Mouse (Mus musculus) neural tube, embryonic 12.5 days (tissue): ENCODE measurements around the gene Chic2. TPM values are rescaled to one million over a fixed set of nuclear protein-coding genes. Genes with fewer than 3 reads are reported as not detected.

ENCODE experiments used
- ATAC-seq: fragments of 200-750 bp; cut with Nextera tagmentation; 2 replicates; pipeline ENCODE4 v1.8.0; 2017; ENCODE audit warnings: low read depth, mild to moderate bottlenecking, moderate TSS enrichment, moderate library complexity; ENCODE audit not compliant: low FRiP score
- H3K27ac ChIP-seq: fragments of 300-500 bp; sonication (generic); 2 replicates; pipeline ENCODE4 v1.5.1; 2016
- H3K27me3 ChIP-seq: fragments of 300-500 bp; sonication (generic); replicated peaks from 2 replicates; pipeline ENCODE4 v1.6.1; 2016; ENCODE audit warnings: mild to moderate bottlenecking
- H3K36me3 ChIP-seq: fragments of 300-500 bp; sonication (generic); 2 replicates; pipeline ENCODE4 v1.6.1; 2016; ENCODE audit warnings: mild to moderate bottlenecking
- H3K4me1 ChIP-seq: fragments of 300-500 bp; sonication (generic); 2 replicates; pipeline ENCODE4 v1.6.1; 2016
- H3K4me2 ChIP-seq: fragments of 300-500 bp; sonication (generic); replicated peaks from 2 replicates; pipeline ENCODE4 v1.6.1; 2016; ENCODE audit warnings: mild to moderate bottlenecking
- H3K4me3 ChIP-seq: fragments of 300-500 bp; sonication (generic); 2 replicates; pipeline ENCODE4 v1.5.1; 2016
- H3K9ac ChIP-seq: fragments of 300-500 bp; sonication (generic); 2 replicates; pipeline ENCODE4 v1.6.1; 2016; ENCODE audit warnings: mild to moderate bottlenecking
- H3K9me3 ChIP-seq: fragments of 300-500 bp; sonication (generic); 2 replicates; pipeline ENCODE4 v1.6.1; 2016; ENCODE audit warnings: mild to moderate bottlenecking
- WGBS: fragments of 180-500 bp; shearing (Covaris S2); methylation state at CpG from one replicate; pipeline ENCODE4 v1.1.7; 2016; 5-methylcytosine and 5-hydroxymethylcytosine counted together
- polyA plus RNA-seq: library from polyadenylated mRNA; unstranded; fragments of >200 nt; fragmentation: Nextera tagmentation; extraction: Ambion mirVana; gene quantifications from 2 replicates; pipeline ENCODE4 v1.2.1, GENCODE M21; 2016

Gene Chic2
- polyA plus RNA-seq, 1 experiment from 2014 or later, result 53.6 TPM

GRCm38 (mm10) chr5:74967882-74968281, 76.7 kb downstream of the Chic2 start:
- Histone ChIP-seq H3K4me1 (no peaks in the 10 kb centered on the region), H3K27ac (no peak overlapping the region), H3K36me3 (no peaks in the 10 kb centered on the region), H3K4me3 (no peak overlapping the region), H3K9me3 (no peaks in the 10 kb centered on the region), H3K4me2 (no peak overlapping the region), H3K27me3 (peaks cover 4% of the 10 kb centered on the region; the same call in 1 of the 2 replicates), H3K9ac (no peak overlapping the region)
- WGBS, result 87% methylated on average over 3 of the region's 3 CpGs
- no peak for ATAC-seq

GRCm38 (mm10) chr5:74966891-74967290, 77.7 kb downstream of the Chic2 start:
- no peaks in the 10 kb centered on the region for H3K36me3 ChIP-seq
- no peak overlapping the region for H3K9ac ChIP-seq
- no peak overlapping the region for H3K27ac ChIP-seq
- H3K4me1 ChIP-seq, result no peaks in the 10 kb centered on the region
- WGBS, result 75% methylated on average over 10 of the region's 10 CpGs
- no peak for ATAC-seq
- no peak overlapping the region for H3K4me3 ChIP-seq
- H3K9me3 ChIP-seq, result no peaks in the 10 kb centered on the region
- H3K4me2 ChIP-seq, result no peak overlapping the region
- peaks cover 4% of the 10 kb centered on the region; the same call in 1 of the 2 replicates for H3K27me3 ChIP-seq

GRCm38 (mm10) chr5:74962771-74963170, 81.8 kb downstream of the Chic2 start:
- WGBS, result 80% methylated on average over 5 of the region's 5 CpGs
- H3K4me3 ChIP-seq, result no peak overlapping the region
- no peak overlapping the region for H3K9ac ChIP-seq
- no peak overlapping the region for H3K27ac ChIP-seq
- no peaks in the 10 kb centered on the region for H3K4me1 ChIP-seq
- no peaks in the 10 kb centered on the region for H3K36me3 ChIP-seq
- no peak for ATAC-seq
- no peaks in the 10 kb centered on the region for H3K9me3 ChIP-seq
- no peak overlapping the region for H3K4me2 ChIP-seq
- H3K27me3 ChIP-seq, result peaks cover 14% of the 10 kb centered on the region

GRCm38 (mm10) chr5:74960840-74961543, 83.6 kb downstream of the Chic2 start:
- H3K4me1 ChIP-seq, result no peaks in the 10 kb centered on the region
- no peak for ATAC-seq

GRCm38 (mm10) chr5:74960306-74960705, 84.3 kb downstream of the Chic2 start:
- H3K36me3 ChIP-seq, result no peaks in the 10 kb centered on the region
- H3K9me3 ChIP-seq, result no peaks in the 10 kb centered on the region
- no peak overlapping the region for H3K4me2 ChIP-seq
- WGBS, result 64% methylated on average over 9 of the region's 9 CpGs
- H3K27ac ChIP-seq, result no peak overlapping the region
- H3K27me3 ChIP-seq, result peaks cover 12% of the 10 kb centered on the region
- no peaks in the 10 kb centered on the region for H3K4me1 ChIP-seq
- H3K4me3 ChIP-seq, result no peak overlapping the region
- ATAC-seq, result no peak
- no peak overlapping the region for H3K9ac ChIP-seq

More at GRCm38 (mm10) chr5:74960840-74961543, 83.6 kb downstream of the Chic2 start:
- H3K4me3 ChIP-seq, result no peak overlapping the region
- no peaks in the 10 kb centered on the region for H3K9me3 ChIP-seq
- no peak overlapping the region for H3K9ac ChIP-seq
- WGBS, result 30% methylated on average over 14 of the region's 14 CpGs
- H3K4me2 ChIP-seq, result no peak overlapping the region
- peaks cover 14% of the 10 kb centered on the region for H3K27me3 ChIP-seq
- no peak overlapping the region for H3K27ac ChIP-seq
- H3K36me3 ChIP-seq, result no peaks in the 10 kb centered on the region

DNA sequence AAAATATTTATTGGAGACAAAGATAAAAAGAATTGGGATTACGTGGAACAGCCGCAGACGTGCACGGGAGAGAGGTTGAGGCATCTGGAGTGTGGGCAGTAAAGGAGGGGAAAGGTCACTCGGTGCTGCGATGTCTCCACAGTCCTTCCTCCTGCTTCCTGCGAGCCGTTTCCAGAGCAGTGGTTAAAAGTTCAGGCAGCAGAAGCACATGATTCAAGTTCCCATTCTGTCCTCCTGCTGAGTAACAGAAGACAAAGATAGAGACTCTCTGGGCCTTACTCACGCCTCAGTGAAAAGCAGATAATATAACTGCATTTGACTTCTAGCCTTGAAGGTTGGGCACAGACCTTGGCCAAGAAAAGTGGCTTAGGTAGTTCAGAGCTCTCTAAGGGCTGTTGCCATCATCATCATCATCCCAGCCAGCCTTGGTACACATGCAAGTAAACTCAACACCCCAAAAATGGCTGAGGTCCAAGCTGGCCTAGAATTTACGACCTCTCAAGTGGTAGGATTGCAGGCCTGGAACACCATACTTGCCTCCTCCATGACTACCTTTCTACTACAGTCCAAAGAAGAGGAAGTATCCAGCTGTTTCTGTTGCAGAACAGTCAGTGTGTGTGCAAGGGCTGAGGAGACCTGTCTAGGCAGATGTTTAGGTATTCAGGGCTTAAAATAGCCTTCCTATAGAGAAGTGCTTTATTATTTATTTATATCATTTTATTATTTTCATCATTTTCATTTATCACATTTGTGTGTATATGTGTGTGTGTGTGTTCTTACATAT, 87.1 kb downstream of the Chic2 start:
- 55% methylated on average over 10 of the region's 10 CpGs for WGBS
- H3K9me3 ChIP-seq, result no peaks in the 10 kb centered on the region
- no peak overlapping the region for H3K27ac ChIP-seq
- no peak for ATAC-seq
- no peak overlapping the region for H3K4me2 ChIP-seq
- H3K36me3 ChIP-seq, result no peaks in the 10 kb centered on the region
- peaks cover 12% of the 10 kb centered on the region for H3K27me3 ChIP-seq
- H3K4me1 ChIP-seq, result no peaks in the 10 kb centered on the region
- H3K4me3 ChIP-seq, result no peak overlapping the region
- no peak overlapping the region for H3K9ac ChIP-seq

GRCm38 (mm10) chr5:74956335-74956734, 88.2 kb downstream of the Chic2 start:
- 47% methylated on average over 9 of the region's 9 CpGs for WGBS
- Histone ChIP-seq H3K4me3 (no peak overlapping the region), H3K27ac (no peak overlapping the region), H3K9me3 (no peaks in the 10 kb centered on the region), H3K4me1 (no peaks in the 10 kb centered on the region), H3K36me3 (no peaks in the 10 kb centered on the region), H3K4me2 (no peak overlapping the region), H3K27me3 (peaks cover 12% of the 10 kb centered on the region), H3K9ac (no peak overlapping the region)
- ATAC-seq, result no peak

- Histone ChIP-seq H3K27ac (no peak overlapping the region), H3K4me3 (no peak overlapping the region), H3K9me3 (no peaks in the 10 kb centered on the region), H3K36me3 (no peaks in the 10 kb centered on the region), H3K4me2 (no peak overlapping the region), H3K9ac (no peak overlapping the region), H3K27me3 (peaks cover 12% of the 10 kb centered on the region), H3K4me1 (no peaks in the 10 kb centered on the region)
- ATAC-seq, result no peak
- WGBS, result 96% methylated on average over 1 of the region's 1 CpGs
Measured at GRCm38 (mm10) chr5:74955565-74955964, 89.0 kb downstream of the Chic2 start.

DNA sequence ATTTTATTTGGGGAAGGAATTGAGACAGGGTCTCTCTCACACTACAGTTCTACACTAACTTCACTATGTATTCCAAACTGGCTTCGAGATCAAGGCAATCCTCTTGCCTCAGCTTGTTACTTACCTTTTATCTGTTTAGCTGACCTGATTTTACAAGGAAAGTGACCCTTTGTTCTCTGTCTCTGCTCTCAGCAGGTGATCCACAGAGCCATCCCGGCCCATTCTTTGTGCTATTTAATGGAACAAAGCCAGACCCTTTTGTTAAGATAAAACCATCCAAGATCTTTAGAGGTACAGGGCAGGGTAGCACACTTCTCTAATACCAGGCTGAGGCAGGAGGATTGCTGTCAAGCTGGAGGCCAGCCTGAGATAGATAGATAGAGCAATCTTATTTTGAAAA, 91.6 kb downstream of the Chic2 start:
- no peak overlapping the region for H3K4me2 ChIP-seq
- no peak overlapping the region for H3K4me3 ChIP-seq
- no peak overlapping the region for H3K9ac ChIP-seq
- ATAC-seq, result no peak
- H3K36me3 ChIP-seq, result no peaks in the 10 kb centered on the region
- H3K27me3 ChIP-seq, result peaks cover 16% of the 10 kb centered on the region
- no peak overlapping the region for H3K27ac ChIP-seq
- H3K9me3 ChIP-seq, result no peaks in the 10 kb centered on the region
- 11% methylated on average over 2 of the region's 2 CpGs for WGBS
- H3K4me1 ChIP-seq, result no peaks in the 10 kb centered on the region

DNA sequence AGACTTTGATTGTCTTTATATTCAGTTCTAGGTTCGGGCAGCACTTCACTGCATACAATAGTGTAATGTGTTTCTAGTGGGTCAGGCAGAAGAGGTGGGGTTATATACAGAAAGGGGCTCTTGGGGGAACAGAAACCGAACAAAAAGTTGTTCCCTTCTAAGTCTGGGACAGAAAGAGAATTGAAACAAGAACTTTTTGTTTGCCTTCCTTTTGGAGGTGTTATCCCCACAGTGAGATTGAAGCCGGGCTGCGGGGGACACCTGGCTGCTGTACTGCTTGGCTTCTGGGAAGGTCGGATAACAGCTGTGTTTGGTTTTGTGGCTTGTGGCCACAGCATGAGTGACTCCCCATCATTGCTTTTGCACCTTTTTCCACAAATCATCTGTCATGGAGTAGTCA, 93.2 kb downstream of the Chic2 start:
- Histone ChIP-seq H3K4me1 (no peaks in the 10 kb centered on the region), H3K9ac (no peak overlapping the region), H3K9me3 (no peaks in the 10 kb centered on the region), H3K36me3 (no peaks in the 10 kb centered on the region), H3K4me3 (no peak overlapping the region), H3K27ac (no peak overlapping the region), H3K4me2 (no peak overlapping the region), H3K27me3 (peaks cover 22% of the 10 kb centered on the region)
- 83% methylated on average over 5 of the region's 5 CpGs for WGBS
- no peak for ATAC-seq

- H3K9me3 ChIP-seq, result no peaks in the 10 kb centered on the region
- H3K27me3 ChIP-seq, result peaks cover 35% of the 10 kb centered on the region
- no peaks in the 10 kb centered on the region for H3K36me3 ChIP-seq
- 71% methylated on average over 7 of the region's 7 CpGs for WGBS
- no peak overlapping the region for H3K9ac ChIP-seq
- no peaks in the 10 kb centered on the region for H3K4me1 ChIP-seq
- no peak overlapping the region for H3K4me2 ChIP-seq
- no peak overlapping the region for H3K4me3 ChIP-seq
- H3K27ac ChIP-seq, result no peak overlapping the region
- ATAC-seq, result no peak
Measured at GRCm38 (mm10) chr5:74949298-74949697, 95.3 kb downstream of the Chic2 start.

GRCm38 (mm10) chr5:74948482-74948881, 96.1 kb downstream of the Chic2 start:
- WGBS, result 83% methylated on average over 8 of the region's 8 CpGs
- Histone ChIP-seq H3K9me3 (no peaks in the 10 kb centered on the region), H3K9ac (no peak overlapping the region), H3K36me3 (no peaks in the 10 kb centered on the region), H3K4me2 (no peak overlapping the region), H3K4me3 (no peak overlapping the region), H3K27ac (no peak overlapping the region), H3K4me1 (no peaks in the 10 kb centered on the region), H3K27me3 (peaks cover 35% of the 10 kb centered on the region)
- ATAC-seq, result no peak
